Mouse (Mus musculus) fat pad, adult 2 months (tissue): Measurements from ENCODE around the gene Ankfn1.

ENCODE experiments used
- DNase-seq: peaks from one replicate; pipeline ENCODE4 v3.0.0-alpha.2; 2011; ENCODE audit warnings: low read depth, low spot score; ENCODE audit errors: extremely low read depth

Gene Ankfn1

DNA sequence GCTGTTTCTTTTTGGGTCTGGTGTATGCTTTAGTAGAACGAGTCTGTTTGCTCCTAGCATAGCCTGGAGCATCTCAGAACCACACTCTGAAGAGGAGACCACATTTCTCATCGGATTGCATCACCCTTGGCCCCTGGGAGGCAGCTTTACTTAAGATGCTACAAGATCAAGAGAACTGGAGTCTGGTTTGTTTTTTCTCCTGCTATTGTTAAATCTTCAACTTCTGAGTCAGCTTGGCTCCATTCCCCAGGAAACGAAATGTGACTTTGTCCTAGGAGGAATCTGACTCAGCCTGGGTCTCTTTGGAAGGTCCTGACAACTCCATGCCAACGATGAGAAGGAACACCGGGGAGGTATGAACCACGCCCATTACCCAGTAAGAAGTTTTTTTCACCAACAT, 197.6 kb downstream of the Ankfn1 start:
- no peak for DNase-seq

DNA sequence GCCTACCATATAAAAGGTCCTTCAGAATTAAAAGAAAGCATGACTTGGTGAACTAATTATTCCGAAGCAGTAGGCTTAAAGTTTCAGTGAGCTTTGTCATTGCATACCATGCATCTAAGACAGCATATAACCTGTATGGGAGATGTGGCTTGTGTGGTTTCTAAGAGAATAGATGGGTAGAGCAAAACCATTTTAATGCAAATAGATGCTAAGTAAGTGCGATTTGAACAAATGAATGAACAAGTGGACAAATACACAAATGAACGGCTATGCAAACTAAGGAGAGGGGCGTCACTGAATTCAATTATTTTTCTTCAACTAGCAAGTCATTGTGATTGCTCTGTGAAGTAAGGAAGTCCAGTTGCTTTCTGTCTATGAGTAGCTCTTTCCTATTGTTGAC, 198.3 kb downstream of the Ankfn1 start:
- DNase-seq, result no peak

DNA sequence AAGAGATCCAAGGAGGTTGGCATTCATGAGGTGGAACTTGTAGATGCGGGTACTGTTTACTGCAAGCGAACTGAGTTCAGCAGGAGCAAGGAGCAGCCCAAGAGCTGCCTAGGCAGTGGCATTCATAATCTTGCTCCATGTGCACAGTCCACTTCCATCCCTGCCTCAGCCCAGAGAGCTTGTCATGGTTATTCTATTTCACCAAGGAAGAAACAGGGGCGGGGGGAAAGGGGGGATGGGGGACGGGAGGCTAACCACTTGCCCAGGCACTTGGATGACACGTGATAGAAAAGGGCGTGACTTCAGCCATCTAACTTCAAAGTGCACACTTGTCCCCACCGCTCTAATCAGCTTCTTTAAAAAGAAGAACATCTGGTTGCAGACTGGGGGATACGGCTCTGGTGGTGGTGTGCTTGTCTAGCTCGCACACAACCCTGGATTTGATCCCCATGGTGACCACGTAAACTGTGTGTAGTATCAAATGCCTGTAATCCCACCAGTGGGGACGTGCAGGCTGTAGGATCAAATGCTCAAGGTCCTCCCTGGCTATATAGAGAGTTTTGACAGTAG, 203.1 kb downstream of the Ankfn1 start:
- DNase-seq, result no peak

DNA sequence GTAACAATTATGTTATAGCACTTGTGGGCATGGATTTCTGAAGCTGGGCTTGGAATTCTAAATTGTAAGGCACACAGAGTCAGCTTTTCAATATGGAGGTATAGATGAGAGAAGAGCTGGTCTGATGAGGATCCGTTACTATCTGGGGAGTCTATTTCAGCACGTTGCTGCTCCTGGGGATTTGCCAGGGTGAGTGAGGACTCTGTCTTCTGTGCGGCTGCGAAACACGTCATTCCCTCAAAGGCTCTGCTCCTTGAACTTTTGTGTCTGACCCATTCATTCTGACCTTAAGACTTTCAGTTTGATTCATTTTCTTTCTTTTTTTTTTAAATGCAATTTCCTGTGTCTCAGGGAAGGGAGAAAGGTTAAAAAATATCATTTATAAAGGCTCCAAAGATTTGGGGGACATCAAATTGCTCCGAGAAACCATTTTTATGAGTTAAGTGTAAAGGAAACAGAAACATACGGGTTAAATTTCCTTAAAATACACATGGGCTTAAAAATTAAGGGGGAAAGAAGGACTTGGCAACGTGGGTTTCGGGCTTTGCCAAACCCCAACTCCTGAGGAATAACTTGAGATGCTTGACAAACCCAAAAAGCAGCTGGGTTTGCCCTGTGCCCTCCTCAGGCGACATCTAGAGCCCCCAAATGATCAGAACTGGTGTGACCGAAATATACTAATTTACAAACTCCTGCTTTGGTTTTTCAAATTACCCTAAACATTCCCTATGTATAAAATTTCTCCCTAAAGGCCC, 207.9 kb downstream of the Ankfn1 start:
- DNase-seq, result no peak

DNA sequence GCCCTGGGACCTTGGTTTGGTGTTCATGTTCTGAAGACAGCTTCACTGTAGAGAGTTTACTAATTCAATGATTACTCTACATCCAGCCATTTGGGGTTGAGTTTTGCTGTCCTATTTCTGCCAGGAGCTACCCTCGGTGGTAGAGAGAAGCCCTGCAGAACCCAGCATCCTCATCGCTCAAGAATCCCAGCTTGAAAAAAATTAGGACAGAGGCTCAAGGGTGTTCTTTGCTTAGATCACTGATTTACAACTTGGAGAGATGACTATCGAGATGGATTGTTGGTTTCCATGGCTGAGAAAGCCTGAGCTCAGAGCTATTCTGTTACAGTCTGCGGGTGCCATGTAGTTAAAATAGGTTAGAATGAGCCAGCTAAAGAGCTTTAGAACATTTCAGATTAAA, 209.2 kb downstream of the Ankfn1 start:
- no peak for DNase-seq

DNA sequence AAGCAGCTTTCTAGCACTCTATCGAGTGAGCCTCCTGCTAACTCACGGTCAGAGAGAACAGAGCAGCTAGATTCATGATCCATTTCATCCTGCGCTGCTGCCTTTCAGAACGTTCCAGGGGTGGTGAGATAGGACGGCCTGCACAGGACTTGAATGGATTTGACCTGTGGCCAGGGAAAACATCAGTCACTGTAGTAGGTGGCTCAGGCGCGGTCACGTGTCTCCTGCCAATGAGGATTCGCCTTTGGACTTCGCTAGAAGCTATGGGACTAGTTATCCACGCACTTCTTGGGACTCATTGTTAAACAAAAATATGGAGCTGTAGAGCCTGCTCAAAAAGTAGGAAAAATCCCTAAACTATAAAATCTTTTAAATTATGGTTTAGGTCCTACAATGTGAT, 226.0 kb downstream of the Ankfn1 start:
- no peak for DNase-seq

DNA sequence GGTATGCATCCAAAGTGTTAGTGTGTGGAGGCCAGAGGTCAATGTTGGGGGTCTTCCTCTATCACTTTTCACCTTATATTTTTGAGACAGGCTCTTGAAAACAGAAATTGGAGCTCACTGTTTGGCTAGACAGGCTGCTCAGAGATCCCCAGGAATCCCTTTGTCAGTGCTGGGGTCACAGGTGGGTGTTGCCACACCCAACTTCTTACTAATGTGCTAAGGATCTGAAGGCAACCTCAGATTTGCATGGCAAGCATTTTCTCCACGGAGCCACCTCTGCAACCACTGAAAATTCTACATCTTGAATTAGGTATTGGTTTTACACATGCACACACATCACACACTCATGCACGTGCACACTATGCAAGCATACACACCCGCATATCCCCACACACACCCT, 226.5 kb downstream of the Ankfn1 start:
- DNase-seq, result no peak

DNA sequence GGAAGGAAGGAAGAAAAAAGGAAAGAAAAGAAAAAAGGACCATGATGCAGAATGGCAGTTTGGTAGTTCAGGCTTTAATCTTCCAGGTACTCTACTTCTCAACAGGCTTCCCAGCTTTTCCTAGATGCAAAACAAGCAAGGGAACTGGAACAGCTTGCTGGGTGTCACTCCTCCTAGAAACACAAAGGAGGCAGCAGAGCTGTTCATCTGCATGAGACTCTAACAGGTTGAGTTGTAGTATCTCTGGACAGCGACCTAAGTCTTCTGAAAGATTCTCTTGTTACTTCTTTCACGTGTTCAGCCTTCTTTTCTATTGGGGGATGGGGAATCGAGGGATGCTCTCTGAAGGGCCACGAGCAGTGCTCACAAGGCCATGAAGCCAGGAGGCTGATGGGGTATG, 228.7 kb downstream of the Ankfn1 start:
- DNase-seq, result no peak

DNA sequence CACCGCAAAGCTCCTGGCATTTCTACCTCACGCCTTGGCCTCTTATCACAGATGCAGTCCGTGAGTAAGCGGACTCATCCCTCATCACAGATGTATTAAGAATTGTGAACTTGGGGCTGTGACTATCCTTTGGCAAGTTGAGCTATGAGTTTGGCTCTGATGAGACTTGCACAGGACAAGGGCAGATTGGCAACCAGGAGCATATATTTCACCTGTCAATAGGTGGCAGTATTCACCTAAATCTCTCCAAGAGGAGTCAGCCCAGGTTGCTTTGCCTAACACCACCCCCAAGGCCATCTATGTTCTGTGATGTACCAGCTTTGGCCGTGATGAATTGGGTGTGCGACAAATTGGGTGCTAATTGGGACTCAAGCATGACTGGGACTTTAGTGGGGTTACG, 231.3 kb downstream of the Ankfn1 start:
- no peak for DNase-seq

DNA sequence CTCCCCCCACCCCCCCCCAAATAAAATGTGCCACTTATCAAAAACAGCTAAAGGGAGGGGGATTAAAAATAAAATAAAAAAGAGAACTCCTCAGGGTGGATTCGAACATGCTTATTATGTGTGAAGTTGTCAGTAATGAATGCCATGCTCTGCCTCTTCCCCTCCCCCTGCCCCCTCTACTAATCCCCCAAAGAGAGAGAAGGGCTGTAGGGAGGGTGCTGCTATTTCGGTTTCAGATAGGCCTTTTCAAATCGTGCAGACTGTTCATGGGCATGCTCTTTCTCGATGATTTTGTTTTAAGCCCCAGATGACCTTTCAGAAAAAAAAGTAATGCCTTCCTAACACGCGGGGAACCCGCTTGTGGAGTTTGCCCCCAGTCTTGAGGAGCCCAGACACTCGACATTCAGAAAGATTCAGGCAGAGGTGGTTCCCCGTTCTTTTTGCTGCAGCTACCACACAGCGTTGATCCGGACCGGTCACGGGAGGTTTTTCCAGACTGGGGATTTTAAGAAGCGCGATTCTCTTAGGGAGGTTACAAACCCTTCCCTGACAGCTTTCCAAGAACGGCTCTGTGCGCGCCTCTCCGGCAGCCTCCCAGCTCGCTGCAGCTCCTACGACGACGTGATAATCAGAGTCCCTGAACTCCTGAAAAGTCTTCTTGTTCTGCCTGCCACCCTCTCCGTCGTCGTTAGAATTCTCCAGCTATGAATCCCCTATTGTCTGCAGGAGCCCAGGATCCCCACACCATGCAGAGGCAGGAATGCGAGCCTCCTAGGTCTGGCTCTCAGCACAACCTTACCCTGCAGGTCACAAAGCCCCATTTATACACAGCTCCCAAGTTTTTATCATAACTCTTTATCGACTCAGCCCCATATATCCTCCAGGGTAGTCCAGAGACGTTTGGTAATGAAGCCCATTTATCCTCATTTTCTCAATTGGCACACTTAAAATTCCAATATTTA, 232.3 kb downstream of the Ankfn1 start:
- no peak for DNase-seq

DNA sequence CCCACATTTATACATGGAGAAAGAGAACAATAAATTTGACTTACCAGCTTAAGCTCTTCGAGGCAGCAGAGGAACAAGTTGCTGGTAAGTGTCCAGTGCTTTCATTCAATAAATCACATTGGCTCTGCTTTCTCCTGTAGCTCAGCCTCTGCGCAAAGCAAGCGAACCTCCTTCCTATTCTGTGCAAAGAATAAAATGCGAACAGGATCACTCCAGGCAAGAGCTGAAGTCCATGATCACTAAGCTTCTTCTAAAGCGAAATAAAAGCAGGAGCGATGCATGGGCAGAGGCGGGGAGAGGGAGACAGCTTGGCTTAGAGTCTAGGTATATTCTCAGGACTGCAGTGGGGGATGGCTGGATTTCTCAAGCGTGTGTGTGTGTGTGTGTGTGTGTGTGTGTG, 239.1 kb downstream of the Ankfn1 start:
- no peak for DNase-seq

DNA sequence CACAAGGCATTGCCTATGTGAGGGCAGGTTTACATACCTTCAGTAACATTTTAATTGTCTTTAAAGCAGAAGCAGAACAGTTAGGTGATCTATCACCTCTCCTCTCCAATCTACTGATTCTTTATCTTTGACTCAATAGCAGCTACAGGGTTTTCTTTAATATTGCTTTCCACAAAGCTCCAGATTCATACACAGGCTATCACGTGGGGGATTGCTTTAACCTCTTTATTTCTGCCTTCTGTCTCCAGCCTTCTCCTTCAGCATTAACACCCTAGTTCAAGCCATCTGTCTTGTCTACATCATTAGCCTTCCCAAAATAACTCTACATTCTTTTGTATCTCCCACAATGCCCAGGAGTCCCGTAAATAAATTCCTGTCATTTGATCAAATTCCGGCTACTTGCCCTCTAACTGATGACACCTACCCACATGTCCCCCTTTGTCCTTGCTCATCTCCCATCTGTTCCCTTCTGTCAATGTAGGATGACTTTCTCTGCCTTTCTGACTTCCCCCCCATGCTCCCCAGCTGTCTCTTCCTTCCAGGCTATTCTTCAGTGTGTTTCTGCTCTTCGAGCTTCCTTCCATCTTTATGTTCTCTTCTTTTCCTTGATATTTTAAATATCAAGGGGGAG, 249.5 kb downstream of the Ankfn1 start:
- DNase-seq, result no peak

DNA sequence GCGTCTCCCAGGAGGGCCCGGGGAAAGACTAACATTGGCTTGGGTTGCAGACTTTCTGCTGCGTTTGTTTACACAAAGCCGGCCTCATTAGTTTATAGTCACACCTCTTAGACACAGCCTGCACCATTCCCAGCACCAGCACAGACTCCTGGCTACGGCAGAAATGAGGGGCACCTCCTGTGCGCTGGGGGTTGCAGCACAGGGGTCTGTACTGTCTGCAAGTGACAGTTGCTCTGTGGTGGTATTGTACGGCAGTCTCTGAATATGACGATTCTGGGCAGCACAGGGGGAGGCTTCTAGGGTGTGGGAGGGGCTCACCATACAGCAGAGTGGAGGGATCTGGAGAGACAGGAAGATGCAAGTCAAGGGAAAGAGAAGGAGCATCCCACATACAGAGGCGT, 262.0 kb downstream of the Ankfn1 start:
- no peak for DNase-seq

DNA sequence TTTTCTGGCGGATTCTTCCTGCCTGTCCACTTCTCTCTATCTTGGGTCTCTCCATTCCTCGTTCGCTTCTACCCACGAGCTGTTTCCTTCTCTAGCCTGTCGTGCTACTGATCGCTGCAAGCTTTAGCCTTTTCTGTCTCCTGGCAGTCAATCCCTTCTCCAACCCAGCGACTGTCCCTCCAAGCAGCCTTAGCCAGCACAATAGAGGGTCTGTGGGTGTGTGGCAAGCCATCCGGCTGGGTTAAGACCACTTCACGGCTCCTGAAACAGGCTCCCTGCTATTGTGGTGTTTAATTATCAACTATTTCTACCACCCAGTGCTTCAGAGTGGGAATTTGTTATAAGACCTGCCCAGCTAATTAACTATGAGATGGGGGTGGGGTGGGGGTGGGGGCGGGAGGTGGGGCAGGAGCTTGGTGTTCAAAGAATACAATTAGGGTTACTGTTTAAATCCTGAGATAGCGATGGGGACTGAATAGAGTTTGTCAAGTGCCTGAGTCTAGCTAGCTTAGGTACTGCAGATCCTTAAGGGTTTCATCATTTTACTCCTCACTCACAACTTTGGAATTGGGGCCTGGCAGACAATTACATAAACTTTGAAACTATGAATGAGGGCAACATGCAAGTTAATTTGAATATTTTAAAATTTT, 268.7 kb downstream of the Ankfn1 start:
- no peak for DNase-seq

DNA sequence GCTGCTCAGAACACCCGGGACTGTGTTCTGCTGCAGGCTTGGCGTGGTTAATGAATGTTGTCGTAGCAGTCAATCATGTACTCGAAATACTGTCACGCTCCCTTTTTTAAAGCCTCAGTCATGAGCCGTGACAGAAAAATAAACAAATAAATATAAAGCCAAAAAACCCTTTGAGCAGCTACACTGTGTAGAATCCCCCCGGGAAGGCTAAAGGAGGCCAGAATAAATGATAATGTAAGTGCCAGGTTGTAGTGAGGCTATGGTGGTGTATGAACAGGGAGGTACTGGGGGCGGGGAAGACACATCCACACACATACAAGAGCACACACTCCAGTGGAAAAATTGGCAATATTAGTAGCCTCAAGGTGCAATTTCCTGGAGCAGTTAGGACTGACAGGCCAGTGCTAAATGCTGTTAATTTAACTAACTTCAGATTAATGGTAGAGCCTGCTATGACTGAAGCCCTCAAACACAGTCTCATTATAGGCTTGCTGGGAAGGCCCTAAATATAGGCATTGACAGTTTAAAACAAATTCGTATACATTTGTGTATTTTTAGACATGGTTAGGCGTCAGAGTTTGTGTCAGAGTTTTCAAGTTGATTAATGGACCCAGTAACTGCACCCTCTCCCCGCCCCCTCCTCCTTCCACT, 270.7 kb downstream of the Ankfn1 start:
- no peak for DNase-seq

DNA sequence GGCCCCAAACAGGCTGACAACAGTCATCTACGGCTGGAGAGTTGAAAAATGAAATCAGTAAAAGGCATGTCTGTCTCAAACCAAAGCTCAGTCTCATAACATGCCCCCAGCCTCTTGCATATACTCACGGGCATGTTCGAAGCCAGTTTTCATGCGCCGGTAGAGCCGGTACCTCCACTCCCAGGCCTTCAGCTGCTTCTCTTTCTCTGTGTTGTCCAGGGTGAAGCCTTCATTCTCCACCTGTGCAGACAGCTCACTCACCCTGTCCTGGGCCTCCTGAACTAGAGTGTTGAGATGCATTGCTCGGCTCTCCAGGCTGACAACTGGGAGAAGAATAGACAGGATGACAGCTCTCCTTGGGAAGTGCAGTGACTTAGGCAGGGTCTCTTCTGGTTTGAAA, 272.4 kb downstream of the Ankfn1 start:
- DNase-seq, result no peak

DNA sequence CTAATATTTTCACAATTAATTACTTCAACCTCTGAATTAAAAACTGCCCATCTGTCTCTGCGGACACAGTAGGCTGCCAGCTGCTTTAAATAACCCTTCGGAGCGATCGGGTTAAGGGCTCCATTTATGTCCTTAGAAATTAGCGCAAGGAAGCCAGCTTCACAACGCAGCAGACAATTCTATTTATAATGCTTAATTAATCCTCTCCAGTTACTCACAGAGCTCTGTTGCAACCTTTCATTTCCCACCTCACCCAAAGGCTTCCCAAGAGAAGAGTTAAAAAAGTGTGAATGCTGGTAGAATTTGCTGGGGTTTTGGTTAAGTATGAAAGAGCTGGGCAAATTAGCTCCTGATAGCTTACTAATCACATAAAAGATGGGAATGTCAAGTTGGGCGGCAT, 275.7 kb downstream of the Ankfn1 start:
- no peak for DNase-seq

DNA sequence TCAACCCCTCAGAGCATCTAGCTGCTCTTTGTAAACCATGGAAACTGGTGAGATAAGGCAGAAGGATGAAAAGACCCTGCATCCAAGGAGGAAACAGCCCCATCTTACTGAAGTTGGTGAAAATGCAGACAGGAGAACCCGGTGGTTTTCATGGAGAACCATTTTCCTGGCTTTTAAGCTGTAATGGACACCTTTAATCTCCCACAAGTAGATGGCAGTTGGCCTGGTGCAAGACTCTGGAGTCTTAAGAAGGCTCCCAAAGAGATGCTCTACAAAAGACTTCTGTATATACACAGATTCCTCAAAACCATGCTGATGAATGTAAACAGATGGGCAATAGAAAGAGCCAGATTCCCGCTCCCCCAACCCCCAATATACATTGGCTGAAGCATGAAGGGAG, 276.5 kb downstream of the Ankfn1 start:
- DNase-seq, result no peak

DNA sequence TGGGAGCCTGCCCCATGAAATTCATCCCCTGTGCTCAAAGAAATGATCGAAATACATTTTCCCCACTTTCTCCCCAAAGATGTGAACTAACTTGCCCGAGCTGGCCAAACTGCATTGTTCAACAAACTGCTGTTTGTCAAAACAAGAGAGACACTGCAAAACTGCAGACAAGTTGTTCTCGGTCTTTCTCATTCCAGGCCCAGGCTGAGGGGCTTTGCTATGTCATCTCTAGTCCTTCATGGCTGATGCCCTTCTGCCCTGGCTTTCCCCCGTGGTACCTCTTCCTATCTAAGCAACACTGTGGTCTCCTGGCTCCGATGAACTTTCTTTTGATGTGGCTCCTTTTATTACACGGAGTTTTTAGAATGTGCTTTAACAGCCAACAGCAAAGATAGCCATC, 296.4 kb downstream of the Ankfn1 start:
- no peak for DNase-seq

DNA sequence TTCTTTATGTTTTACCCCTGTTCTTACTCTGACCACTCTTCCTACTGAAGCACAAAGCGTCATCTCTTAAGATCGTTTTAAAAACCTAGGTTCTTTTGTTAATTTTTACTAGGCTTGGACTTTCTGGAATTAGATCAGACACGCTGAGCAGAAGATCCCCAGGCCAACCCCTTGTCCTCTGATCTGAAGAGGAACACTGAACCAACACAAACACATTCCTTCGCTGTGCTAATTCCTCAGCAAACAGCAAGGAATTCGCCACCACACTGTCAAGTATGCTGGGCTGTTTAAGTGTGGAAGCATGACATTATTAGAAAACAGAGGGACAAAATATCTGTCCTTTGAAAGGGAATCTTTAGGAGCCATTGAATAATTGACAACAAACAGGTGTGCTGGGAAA, 300.5 kb downstream of the Ankfn1 start:
- DNase-seq, result no peak
